Mouse (Mus musculus): ENCODE data around the gene Grm4.

- TF ChIP-seq POLR2A (IDR thresholded peaks at IDR 0.05; ENCODE audit: insufficient read depth, low read depth, low read length): no peak
- no peak for TF ChIP-seq CTCF (IDR thresholded peaks at IDR 0.05)
These were observed 78.6 kb downstream of the Grm4 start for GRCm38 (mm10) chr17:27442538-27443113.

All from heart, adult 2 months (tissue).